Comparison of ENCODE assay signal across 36 mouse cellular contexts in genomic region chr6:88221968-88222367, GRCm38 (mm10). TPM values are rescaled to one million over a fixed set of nuclear protein-coding genes. Genes with fewer than 3 reads are reported as not detected.
"Had no signal": no experiment of that assay in that cellular context is flagged by ENCODE, and none has a peak within 500 bp of the region (broad histone marks: within the 10 kb centered on the region; RNA-seq: fewer than 3 reads in every experiment).

Gene Dnajb8 (plus strand): TSS chr6:88222268.

- H3K27me3 ChIP-seq: embryonic facial prominence, embryonic 12.5 days; embryonic facial prominence, embryonic 13.5 days; embryonic facial prominence, embryonic 15.5 days; forebrain, embryonic 15.5 days had no signal

- DNase-seq: cerebellum, adult 2 months; cerebellum, adult 8-10 months; cerebellum, adult 9-10 months; cerebellum, adult 9-11 months; cerebellum, postnatal 25 days; cerebellum, postnatal 36 days; embryo, embryonic 11 days; forebrain, postnatal 0 days; gastrocnemius, adult 2 months; gastrocnemius, postnatal 10 days; gastrocnemius, postnatal 14 days; gastrocnemius, postnatal 25 days; gastrocnemius, postnatal 36 days; heart, adult 11 months; heart, adult 18-20 months; heart, adult 2 months had no signal

- H3K4me2 ChIP-seq: embryonic facial prominence, embryonic 12.5 days; embryonic facial prominence, embryonic 13.5 days; embryonic facial prominence, embryonic 15.5 days; forebrain, embryonic 12.5 days; forebrain, embryonic 13.5 days; forebrain, embryonic 15.5 days had no signal

- ATAC-seq: forebrain, embryonic 13.5 days; forebrain, embryonic 14.5 days; forebrain, embryonic 15.5 days; forebrain, embryonic 16.5 days; forebrain, postnatal 0 days had no signal

- H3K9ac ChIP-seq: embryonic facial prominence, embryonic 12.5 days; embryonic facial prominence, embryonic 13.5 days; embryonic facial prominence, embryonic 15.5 days; forebrain, embryonic 12.5 days; forebrain, embryonic 13.5 days; forebrain, embryonic 15.5 days; forebrain, postnatal 0 days had no signal

- H3K27ac ChIP-seq: embryonic facial prominence, embryonic 10.5 days; embryonic facial prominence, embryonic 12.5 days; embryonic facial prominence, embryonic 13.5 days; embryonic facial prominence, embryonic 15.5 days; forebrain, embryonic 10.5 days; forebrain, embryonic 12.5 days; forebrain, embryonic 13.5 days; forebrain, embryonic 15.5 days; gastrocnemius, adult 2 months; heart, adult 2 months had no signal

- H3K9me3 ChIP-seq: embryonic facial prominence, embryonic 12.5 days; forebrain, embryonic 12.5 days; forebrain, embryonic 13.5 days had no signal

- H3K4me3 ChIP-seq: embryonic facial prominence, embryonic 10.5 days; embryonic facial prominence, embryonic 12.5 days; embryonic facial prominence, embryonic 13.5 days; embryonic facial prominence, embryonic 15.5 days; erythroblast, embryonic 14.5 days; forebrain, embryonic 10.5 days; forebrain, embryonic 12.5 days; forebrain, embryonic 13.5 days; forebrain, embryonic 15.5 days; gastrocnemius, adult 2 months; heart, adult 2 months had no signal

- H3K36me3 ChIP-seq: embryonic facial prominence, embryonic 10.5 days; embryonic facial prominence, embryonic 12.5 days; embryonic facial prominence, embryonic 13.5 days; embryonic facial prominence, embryonic 15.5 days; forebrain, embryonic 10.5 days; forebrain, embryonic 12.5 days; forebrain, embryonic 15.5 days had no signal

RNA-seq across cellular contexts. Expression of gene Dnajb8, which starts in this region (rescaled TPM):
- total RNA-seq: common myeloid progenitor, adult 5-6 weeks; forebrain, postnatal 0 days; gastrocnemius, adult 18-20 months; gastrocnemius, adult 2 months; gastrocnemius, postnatal 10 days; gastrocnemius, postnatal 14 days; gastrocnemius, postnatal 25 days; gastrocnemius, postnatal 36 days; gastrocnemius, postnatal 4 days; granulocyte monocyte progenitor cell, adult 5-6 weeks; heart, adult 18-20 months; heart, adult 2 months had no signal
- polyA plus RNA-seq: cerebellum, adult 2 months; cortical plate, adult 2 months; embryonic facial prominence, embryonic 10.5 days; embryonic facial prominence, embryonic 11.5 days; embryonic facial prominence, embryonic 12.5 days; embryonic facial prominence, embryonic 13.5 days; embryonic facial prominence, embryonic 14.5 days; embryonic facial prominence, embryonic 15.5 days; erythroblast, embryonic 14.5 days; forebrain, embryonic 10.5 days; forebrain, embryonic 11.5 days; forebrain, embryonic 12.5 days; forebrain, embryonic 13.5 days; forebrain, embryonic 14.5 days; forebrain, embryonic 15.5 days; forebrain, embryonic 16.5 days; forebrain, postnatal 0 days; frontal cortex, adult 2 months had no signal
